Mouse (Mus musculus) T-helper 17 cell (primary cell): ENCODE results near the gene Foxo3.

Experiments
- in situ Hi-C, 2 experiments: fragments of 300-600 bp; cut with MboI, MseI; formaldehyde crosslinking; loops; 1 replicate in 1 of 2; 2 replicates in 1 of 2; pipeline ENCODE4 v1.15.1; 2025; ENCODE audit warnings: high pct_unique_total_duplicates in 2 of 2

The Foxo3 gene

DNA sequence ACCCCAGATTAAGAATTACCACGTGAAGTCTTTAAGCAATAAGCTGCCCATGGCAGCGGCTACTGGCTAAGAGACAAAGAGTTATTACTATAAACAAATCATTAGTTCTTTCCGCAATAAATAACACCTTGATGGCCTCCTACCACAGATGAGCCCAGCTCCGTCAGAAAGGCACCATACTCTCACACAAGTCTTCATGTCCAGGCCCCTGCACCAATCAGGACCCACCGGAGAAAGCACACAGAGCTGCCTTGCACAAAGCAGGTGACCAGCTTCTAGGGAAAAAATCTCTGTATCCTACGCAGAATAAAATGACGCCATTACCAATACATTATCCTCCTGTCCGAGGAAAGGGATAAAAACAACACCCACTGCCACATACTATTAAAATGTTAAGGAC, 44.7 kb downstream of the Foxo3 start:
- in situ Hi-C loops: no loop called here

- in situ Hi-C loops: no loop called here
Observed at GRCm38 (mm10) chr10:42231100-42231541, 45.4 kb downstream of the Foxo3 start.

DNA sequence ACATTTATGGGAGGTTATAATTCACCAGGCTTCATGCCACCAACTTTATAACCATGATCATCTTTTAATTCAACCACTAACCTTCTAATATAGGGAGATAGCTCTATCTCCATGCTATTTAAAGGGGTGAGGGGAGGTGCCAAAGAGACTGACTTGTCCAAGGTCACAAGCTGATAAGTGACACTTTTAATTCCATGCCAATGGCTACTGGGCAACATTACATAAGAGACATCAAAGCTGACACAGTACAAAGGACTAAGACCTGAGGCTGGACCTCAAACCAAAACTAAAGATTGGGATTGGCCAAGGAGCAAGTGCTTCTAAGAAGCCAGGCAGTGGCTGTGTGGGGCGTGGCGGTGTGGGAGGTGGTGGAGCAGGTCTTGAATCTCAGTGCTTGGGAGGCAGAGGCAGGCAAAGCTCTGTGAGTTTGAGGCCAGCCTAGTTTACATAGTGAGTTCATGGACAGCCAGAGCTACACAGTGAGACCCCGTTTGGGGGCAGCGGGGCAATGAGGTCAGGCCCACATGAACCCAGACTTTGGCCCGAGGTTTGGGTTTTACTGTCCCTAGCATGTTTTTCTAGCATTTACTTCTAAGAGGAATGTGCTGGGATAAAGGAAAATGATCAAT, 46.0 kb downstream of the Foxo3 start:
- in situ Hi-C loops: no loop called here

DNA sequence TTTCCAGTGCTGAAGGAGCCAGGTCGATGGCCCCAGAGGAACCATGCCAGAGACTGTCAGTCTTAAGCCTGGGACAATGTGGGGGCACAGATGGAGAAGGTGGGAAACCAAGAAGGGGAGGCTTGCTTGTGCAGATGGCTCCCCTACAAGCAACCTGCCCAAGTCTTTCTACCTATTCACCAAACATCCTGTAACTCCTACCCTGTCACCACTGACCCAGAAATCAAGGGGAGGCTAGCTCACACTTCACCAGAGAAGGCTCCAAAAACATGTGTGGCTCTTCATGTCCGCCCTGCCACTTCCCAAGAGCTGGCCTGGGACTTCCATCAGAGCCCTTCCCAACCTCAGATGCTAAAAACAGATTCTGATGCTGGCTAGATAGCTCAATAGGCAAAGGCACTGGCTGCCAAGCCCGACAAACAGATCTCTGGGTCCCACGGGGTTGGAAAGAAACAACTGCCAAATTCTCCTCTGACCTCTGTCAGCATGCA, 48.8 kb downstream of the Foxo3 start:
- in situ Hi-C loops: loop anchor here in 1 of 2 experiments (10.0 kb wide), 1 partner anchor 1067 kb away; no protein-coding TSS in a partner anchor

- in situ Hi-C loops: loop anchor here in 1 of 2 experiments (10.0 kb wide), 1 partner anchor 1069 kb away; no protein-coding TSS in a partner anchor
Observed at GRCm38 (mm10) chr10:42226176-42226575, 50.4 kb downstream of the Foxo3 start.

- in situ Hi-C loops: loop anchor here in 1 of 2 experiments (10.0 kb wide), 1 partner anchor 1069 kb away; no protein-coding TSS in a partner anchor
Observed at GRCm38 (mm10) chr10:42225184-42225935, 51.2 kb downstream of the Foxo3 start.

DNA sequence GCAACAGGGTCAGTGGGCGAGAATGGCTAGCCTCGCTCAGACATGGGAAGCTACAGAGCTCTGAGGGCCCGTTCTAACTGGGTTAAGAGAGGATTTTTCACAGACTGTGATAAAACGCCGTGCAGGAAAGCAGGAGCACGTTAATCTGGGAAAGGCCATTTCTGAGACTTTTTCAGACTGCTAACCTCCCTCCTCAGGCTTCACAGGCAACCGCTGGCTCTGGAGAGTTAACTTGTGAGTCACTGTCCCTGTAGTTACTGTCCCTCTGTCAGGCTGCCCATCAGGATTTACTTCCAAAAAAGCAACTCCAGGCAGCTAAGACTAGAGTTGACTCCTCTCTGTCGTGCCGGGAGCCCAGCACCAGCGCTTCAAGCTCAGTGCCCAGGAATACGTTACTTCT, 54.6 kb downstream of the Foxo3 start:
- in situ Hi-C loops: loop anchor here in 1 of 2 experiments (5.0 to 10.0 kb wide), 2 partner anchors 65 to 1073 kb away; no protein-coding TSS in a partner anchor

- in situ Hi-C loops: loop anchor here in 1 of 2 experiments (5.0 to 10.0 kb wide), 2 partner anchors 66 to 1073 kb away; no protein-coding TSS in a partner anchor
Observed at GRCm38 (mm10) chr10:42221136-42221891, 55.2 kb downstream of the Foxo3 start.

- in situ Hi-C loops: loop anchor here in 1 of 2 experiments (5.0 to 10.0 kb wide), 2 partner anchors 67 to 1074 kb away; no protein-coding TSS in a partner anchor
Observed at GRCm38 (mm10) chr10:42220418-42220952, 56.1 kb downstream of the Foxo3 start.

DNA sequence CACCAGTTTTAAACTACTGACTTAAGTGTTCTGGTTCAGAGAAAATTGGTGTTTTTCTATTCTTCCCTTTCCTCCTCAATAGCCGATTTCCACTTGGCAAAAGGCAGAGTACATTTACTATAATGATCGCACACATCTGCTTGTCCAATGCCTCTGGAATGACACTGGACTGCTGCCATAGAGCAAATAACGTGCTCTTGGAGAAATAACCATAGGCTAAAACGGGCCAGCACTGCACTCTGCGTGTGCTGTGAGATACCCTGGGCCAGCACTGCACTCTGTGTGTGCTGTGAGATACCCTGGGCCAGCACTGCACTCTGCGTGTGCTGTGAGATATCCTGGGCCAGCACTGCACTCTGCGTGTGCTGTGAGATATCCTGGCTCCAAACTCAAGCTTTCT, 65.1 kb downstream of the Foxo3 start:
- in situ Hi-C loops: no loop called here

- in situ Hi-C loops: no loop called here
Observed at GRCm38 (mm10) chr10:42210641-42211040, 65.9 kb downstream of the Foxo3 start.

DNA sequence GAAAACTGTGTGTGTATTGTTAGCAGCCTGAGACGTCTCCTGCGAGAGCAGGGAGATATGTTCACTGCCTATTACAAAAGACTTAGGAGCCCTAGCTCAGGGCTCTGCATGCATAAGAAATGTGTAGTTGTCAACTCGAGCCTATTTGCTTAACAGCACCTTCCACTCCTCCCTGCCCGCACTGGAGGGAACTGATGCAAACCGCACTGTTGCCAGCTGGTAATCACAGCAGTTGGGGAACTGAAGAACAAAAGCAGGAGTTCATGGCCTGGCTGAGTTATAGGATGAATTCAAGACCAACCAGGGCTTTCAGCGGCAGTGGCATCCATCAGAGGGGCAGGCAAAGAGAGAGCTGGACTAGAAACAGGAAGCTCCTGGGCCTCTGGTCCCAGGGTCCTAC, 66.7 kb downstream of the Foxo3 start:
- in situ Hi-C loops: no loop called here

- in situ Hi-C loops: no loop called here
Observed at GRCm38 (mm10) chr10:42207612-42208011, 68.9 kb downstream of the Foxo3 start.

DNA sequence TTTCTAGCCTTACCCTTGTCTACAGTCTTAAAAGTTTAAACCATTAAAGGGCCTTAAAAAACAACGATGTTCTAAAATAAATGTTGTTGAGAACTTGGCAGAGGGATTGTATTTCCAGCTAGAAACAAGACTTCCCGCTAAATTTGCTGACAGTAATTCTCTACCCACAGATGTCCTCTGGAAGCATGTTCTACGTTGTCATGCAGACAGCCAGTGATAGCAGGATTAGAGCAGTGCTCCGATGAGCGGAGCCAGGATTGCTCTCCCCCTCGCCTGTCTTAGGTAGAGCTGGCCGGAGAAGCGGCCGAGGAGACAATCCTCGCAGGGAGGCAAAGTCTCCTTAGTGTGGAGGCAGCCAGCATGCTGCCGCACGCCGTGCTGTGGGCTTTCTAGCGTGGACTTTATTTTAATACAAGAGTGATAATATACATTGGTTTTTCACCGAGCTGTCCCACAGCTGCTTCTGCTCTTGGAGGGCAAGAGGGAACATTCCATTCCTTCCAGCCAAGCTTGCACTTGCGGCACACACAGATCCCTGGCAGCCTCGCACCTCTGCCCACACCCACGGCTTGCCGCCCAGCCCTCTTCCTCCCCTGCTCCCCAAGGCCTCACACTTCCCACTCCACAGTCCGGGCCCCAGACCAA, 71.7 kb downstream of the Foxo3 start:
- in situ Hi-C loops: no loop called here

DNA sequence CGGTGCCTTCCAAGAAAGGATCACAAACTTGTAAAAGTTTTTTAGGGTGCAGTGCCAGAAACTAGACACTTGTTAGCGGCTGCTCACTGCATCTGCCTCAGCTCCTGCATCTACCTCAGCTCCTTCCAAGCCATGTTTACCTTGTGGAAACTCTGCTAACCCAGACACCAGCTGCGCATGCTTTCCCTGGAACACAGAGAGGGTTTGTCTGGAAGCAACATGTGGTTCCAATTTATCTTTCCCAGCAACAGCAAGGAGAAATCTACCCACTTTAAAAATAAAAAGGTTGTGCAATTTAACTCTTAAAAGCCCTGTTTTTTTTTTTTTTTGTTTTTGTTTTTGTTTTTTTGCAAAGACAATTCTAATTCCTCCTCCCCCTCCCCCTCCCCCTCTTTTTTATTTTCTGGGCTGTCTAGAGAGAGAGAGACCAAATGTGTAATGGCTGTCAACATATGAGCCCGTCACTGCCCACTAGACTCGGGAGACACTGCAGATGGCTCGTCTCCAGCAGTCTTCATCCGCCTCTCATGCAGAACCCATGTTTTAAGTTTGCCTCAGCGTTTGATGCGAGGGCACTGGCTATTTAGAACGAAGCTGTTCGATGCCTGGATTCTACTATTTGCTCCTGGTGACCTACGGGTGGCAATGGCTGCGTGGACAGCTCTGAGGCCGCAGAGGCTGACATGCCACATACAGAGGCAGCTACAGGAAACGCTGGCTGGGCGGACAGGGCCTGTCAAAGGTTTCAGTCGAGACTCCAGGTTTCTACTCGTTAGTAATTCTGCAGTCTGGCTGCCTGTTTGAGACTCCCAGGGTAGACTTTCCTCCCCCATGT, 73.0 kb downstream of the Foxo3 start:
- in situ Hi-C loops: no loop called here

GRCm38 (mm10) chr10:42202561-42202960, 74.0 kb downstream of the Foxo3 start:
- in situ Hi-C loops: no loop called here

DNA sequence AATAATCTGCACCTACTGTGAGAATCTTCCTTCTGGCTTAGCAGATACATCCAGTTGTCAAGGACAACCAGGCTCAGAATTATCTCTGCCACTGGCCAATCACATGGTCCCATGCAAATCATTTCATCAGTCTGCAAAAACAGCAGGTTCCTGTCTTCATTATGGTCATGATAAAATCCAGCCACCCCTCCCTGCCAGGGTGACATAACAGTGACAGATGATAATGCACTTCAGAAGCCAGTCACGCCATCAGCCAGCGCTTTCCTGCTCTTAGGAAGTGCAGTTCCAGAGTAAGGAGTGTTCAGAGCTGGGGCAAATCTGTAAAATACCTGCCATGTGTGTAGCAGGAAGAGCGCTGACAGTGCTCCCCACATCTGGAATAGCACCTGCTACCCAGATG, 77.1 kb downstream of the Foxo3 start:
- in situ Hi-C loops: no loop called here

- in situ Hi-C loops: no loop called here
Observed at GRCm38 (mm10) chr10:42198682-42199081, 77.9 kb downstream of the Foxo3 start.

- in situ Hi-C loops: no loop called here
Observed at GRCm38 (mm10) chr10:42194784-42195183, 81.8 kb downstream of the Foxo3 start.

DNA sequence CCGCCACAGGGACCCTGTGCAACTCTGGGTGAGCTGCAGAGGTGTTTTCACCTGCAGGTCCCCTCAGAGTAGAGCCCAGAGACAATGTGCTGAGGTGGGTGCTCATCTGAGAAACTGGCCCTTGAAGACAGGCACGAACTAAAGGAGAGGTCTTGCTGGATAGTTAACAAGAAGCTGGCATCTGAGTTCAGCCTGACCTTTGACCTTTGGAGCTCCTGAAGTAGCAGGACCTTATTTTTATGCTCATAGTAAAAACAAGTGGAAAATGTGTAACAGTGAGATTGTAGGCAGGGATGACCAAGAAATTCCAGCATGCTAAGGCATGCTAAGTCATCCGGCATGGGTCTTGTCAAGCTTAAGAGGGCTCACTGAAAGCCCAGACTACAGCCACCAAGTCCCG, 82.6 kb downstream of the Foxo3 start:
- in situ Hi-C loops: no loop called here
